Mouse (Mus musculus) stomach, postnatal 0 days (tissue): ENCODE measurements around the gene Rab8b.

Experiments
- CTCF ChIP-seq: IDR thresholded peaks from 2 replicates; pipeline ENCODE4 v1.5.1; 2016; ENCODE audit warnings: antibody characterized with exemption, low read depth, mild to moderate bottlenecking, moderate library complexity
- EP300 ChIP-seq: optimal IDR thresholded peaks from 2 replicates; pipeline ENCODE3; 2016; ENCODE audit warnings: antibody characterized with exemption

- TF ChIP-seq CTCF (no peak), EP300 (no peak)
These were observed 48.0 kb upstream of the Rab8b start for GRCm38 (mm10) chr9:66967492-66967891.
